Comparison of ENCODE assay signal across 29 mouse cellular contexts in the genomic region with DNA sequence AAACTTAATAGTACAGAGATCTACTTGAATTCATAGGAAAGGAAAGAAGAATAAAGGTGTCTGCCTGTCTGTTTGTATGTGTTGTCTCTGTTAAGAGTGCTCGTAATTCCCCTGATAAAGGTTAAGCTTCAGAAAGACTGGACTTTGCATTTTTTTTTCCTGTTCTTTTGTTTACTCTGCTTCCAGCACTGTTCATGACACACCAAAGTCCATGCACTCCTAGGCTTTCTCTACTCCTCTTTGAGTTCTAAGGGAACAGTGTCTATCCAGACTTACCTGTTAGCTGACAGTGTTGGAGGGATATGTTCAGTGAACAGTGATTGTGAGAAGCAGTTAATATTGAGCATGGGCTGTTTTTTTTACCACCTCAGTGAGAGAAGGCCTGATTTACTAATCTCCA.
DNase-seq lines count a peak whose midpoint lies in the region; ATAC-seq lines count a peak whose summit lies in the region.
"Had no signal": no experiment of that assay in that cellular context is flagged by ENCODE, and none has a peak within 500 bp of the region (broad histone marks: within the 10 kb centered on the region; RNA-seq: fewer than 3 reads in every experiment).

No protein-coding gene starts in this region.

- no peak overlapping the region for H3K4me2 ChIP-seq in intestine, embryonic 14.5 days (ENCODE audit: low read length)
- H3K4me2 ChIP-seq in intestine, embryonic 15.5 days (replicated peaks) = no peak overlapping the region
- H3K4me2 ChIP-seq in liver, embryonic 13.5 days = no peak overlapping the region
- H3K4me2 ChIP-seq in stomach, embryonic 15.5 days = no peak overlapping the region
- H3K4me2 ChIP-seq: forebrain, embryonic 13.5 days; heart, embryonic 13.5 days; hindbrain, embryonic 15.5 days; limb, embryonic 12.5 days; midbrain, embryonic 15.5 days; neural tube, embryonic 15.5 days had no signal

- H3K27me3 ChIP-seq in intestine, embryonic 14.5 days (replicated peaks; ENCODE audit: control insufficient read depth, insufficient read depth, low read length) = no peaks in the 10 kb centered on the region
- no peaks in the 10 kb centered on the region for H3K27me3 ChIP-seq in intestine, embryonic 15.5 days (replicated peaks)
- no peaks in the 10 kb centered on the region for H3K27me3 ChIP-seq in liver, embryonic 13.5 days
- no peaks in the 10 kb centered on the region for H3K27me3 ChIP-seq in stomach, embryonic 15.5 days (replicated peaks)
- H3K27me3 ChIP-seq: CH12.LX; forebrain, embryonic 13.5 days; heart, embryonic 13.5 days; hindbrain, embryonic 15.5 days; limb, embryonic 12.5 days; midbrain, embryonic 15.5 days; neural tube, embryonic 15.5 days had no signal

- H3K27ac ChIP-seq in intestine, embryonic 14.5 days (ENCODE audit: low read depth) = no peak overlapping the region
- H3K27ac ChIP-seq in intestine, embryonic 15.5 days = no peak overlapping the region
- no peak overlapping the region; the same call in 1 of the 2 replicates for H3K27ac ChIP-seq in liver, embryonic 13.5 days
- H3K27ac ChIP-seq in stomach, embryonic 15.5 days = no peak overlapping the region
- H3K27ac ChIP-seq: forebrain, embryonic 13.5 days; heart, embryonic 13.5 days; hindbrain, embryonic 10.5 days; hindbrain, embryonic 15.5 days; left cerebral cortex, adult 2 months; limb, embryonic 12.5 days; midbrain, embryonic 10.5 days; midbrain, embryonic 15.5 days; neural tube, embryonic 15.5 days had no signal

- H3K4me3 ChIP-seq in intestine, embryonic 14.5 days (ENCODE audit: low read depth, low read length) = no peak overlapping the region
- no peak overlapping the region for H3K4me3 ChIP-seq in intestine, embryonic 15.5 days (replicated peaks)
- H3K4me3 ChIP-seq in liver, embryonic 13.5 days (replicated peaks) = no peak overlapping the region
- no peak overlapping the region for H3K4me3 ChIP-seq in stomach, embryonic 15.5 days (replicated peaks)
- H3K4me3 ChIP-seq: forebrain, embryonic 13.5 days; heart, embryonic 13.5 days; hindbrain, embryonic 10.5 days; hindbrain, embryonic 15.5 days; left cerebral cortex, adult 2 months; limb, embryonic 12.5 days; midbrain, embryonic 10.5 days; midbrain, embryonic 15.5 days; neural tube, embryonic 15.5 days had no signal

- H3K9me3 ChIP-seq in intestine, embryonic 14.5 days (ENCODE audit: control insufficient read depth, low read length) = no peaks in the 10 kb centered on the region
- no peaks in the 10 kb centered on the region for H3K9me3 ChIP-seq in intestine, embryonic 15.5 days
- no peaks in the 10 kb centered on the region for H3K9me3 ChIP-seq in liver, embryonic 13.5 days (replicated peaks)
- no peaks in the 10 kb centered on the region for H3K9me3 ChIP-seq in stomach, embryonic 15.5 days
- H3K9me3 ChIP-seq: forebrain, embryonic 13.5 days; heart, embryonic 13.5 days; hindbrain, embryonic 10.5 days; hindbrain, embryonic 15.5 days; limb, embryonic 12.5 days; midbrain, embryonic 10.5 days; midbrain, embryonic 15.5 days; neural tube, embryonic 15.5 days had no signal

- H3K36me3 ChIP-seq in intestine, embryonic 14.5 days (ENCODE audit: control insufficient read depth, insufficient read depth, low read length) = no peaks in the 10 kb centered on the region
- no peaks in the 10 kb centered on the region for H3K36me3 ChIP-seq in intestine, embryonic 15.5 days
- H3K36me3 ChIP-seq in liver, embryonic 13.5 days = no peaks in the 10 kb centered on the region
- no peaks in the 10 kb centered on the region for H3K36me3 ChIP-seq in stomach, embryonic 15.5 days
- H3K36me3 ChIP-seq: heart, embryonic 13.5 days; hindbrain, embryonic 10.5 days; hindbrain, embryonic 15.5 days; limb, embryonic 12.5 days; midbrain, embryonic 10.5 days; midbrain, embryonic 15.5 days; neural tube, embryonic 15.5 days had no signal

- H3K4me1 ChIP-seq in intestine, embryonic 14.5 days (replicated peaks; ENCODE audit: control insufficient read depth, insufficient read depth, low read length) = no peaks in the 10 kb centered on the region
- H3K4me1 ChIP-seq in intestine, embryonic 15.5 days (replicated peaks) = no peaks in the 10 kb centered on the region
- H3K4me1 ChIP-seq in liver, embryonic 13.5 days (replicated peaks) = 0 out of 2 replicates have a peak, but pooled peaks cover 3% of the 10 kb centered on the region
- no peaks in the 10 kb centered on the region for H3K4me1 ChIP-seq in stomach, embryonic 15.5 days
- H3K4me1 ChIP-seq: heart, embryonic 13.5 days; limb, embryonic 12.5 days; midbrain, embryonic 10.5 days had no signal

- no peak overlapping the region for H3K9ac ChIP-seq in intestine, embryonic 14.5 days (ENCODE audit: low read length)
- no peak overlapping the region for H3K9ac ChIP-seq in intestine, embryonic 15.5 days
- H3K9ac ChIP-seq in liver, embryonic 13.5 days = no peak overlapping the region
- H3K9ac ChIP-seq in stomach, embryonic 15.5 days = no peak overlapping the region
- H3K9ac ChIP-seq: forebrain, embryonic 13.5 days; heart, embryonic 13.5 days; hindbrain, embryonic 15.5 days; limb, embryonic 12.5 days; midbrain, embryonic 15.5 days; neural tube, embryonic 15.5 days had no signal

- WGBS in intestine, embryonic 14.5 days = 57% methylated on average over 1 of the region's 1 CpGs
- 26% methylated on average over 1 of the region's 1 CpGs for WGBS in intestine, embryonic 15.5 days
- WGBS in liver, embryonic 13.5 days (ENCODE audit: insufficient replicate concordance) = 44% methylated on average over 1 of the region's 1 CpGs
- WGBS in stomach, embryonic 15.5 days = 50% methylated on average over 1 of the region's 1 CpGs

- no peak for DNase-seq in intestine, embryonic 14.5 days (ENCODE audit: low spot score)
- no peak for DNase-seq in liver, embryonic 13.5 days
- no peak for DNase-seq in right cerebral cortex, postnatal 36 days (ENCODE audit: low spot score in 2 of 2)
- DNase-seq in B cell, adult 2 months = no peak
- no peak for DNase-seq in lung, postnatal 10 days
- DNase-seq: adrenal gland, adult 8-10 months; cerebellum, adult 2 months; cerebellum, postnatal 36 days; gastrocnemius, postnatal 10 days; heart, postnatal 10 days; kidney, postnatal 10 days; lung, adult 2 months; lung, postnatal 14 days; right cerebral cortex, postnatal 25 days; spleen, adult 18-20 months; thymus, postnatal 4 days had no signal

- peak; percentile 32; the same call in 1 of the 2 replicates for ATAC-seq in intestine, embryonic 14.5 days (replicated peaks; ENCODE audit: low FRiP score, low TSS enrichment, low read depth)
- ATAC-seq in intestine, embryonic 15.5 days = peak; percentile 95
- ATAC-seq in liver, embryonic 13.5 days (ENCODE audit: low read depth) = peak; percentile 69
- peak; percentile 50; the same call in 1 of the 2 replicates for ATAC-seq in stomach, embryonic 15.5 days (ENCODE audit: insufficient read depth, low FRiP score, low read depth)
- ATAC-seq: forebrain, embryonic 13.5 days; inflammation-experienced regulatory T-cells, adult 6 months; midbrain, embryonic 15.5 days had no signal

Comparison
In these comparisons a context has a peak if more than half of its experiments do, and no peak if none do; other contexts are left out.
1. ATAC-seq: peak in every context shown above with its lines; median percentile 95 in intestine, embryonic 15.5 days; 69 in liver, embryonic 13.5 days; 50 in stomach, embryonic 15.5 days; 32 in intestine, embryonic 14.5 days.